Mouse (Mus musculus) cerebellum, adult (tissue): ENCODE data around the gene Rac1.

Experiments
- ATAC-seq: cut with Nextera tagmentation; 2 replicates; pipeline ENCODE4 v1.9.2; 2017; ENCODE audit warnings: mild to moderate bottlenecking, moderate library complexity, mixed read lengths; ENCODE audit not compliant: insufficient number of reproducible peaks, low FRiP score, low TSS enrichment

Rac1 gene

GRCm38 (mm10) chr5:143464100-143464756 is 63.6 kb downstream of the Rac1 start, which contains the start of gene Daglb:
Gene Daglb, plus strand, starts transcription at chr5:143464584.
- ATAC-seq: peak; percentile 90

GRCm38 (mm10) chr5:143463671-143464070 is 64.2 kb downstream of the Rac1 start:
- no peak for ATAC-seq
